Mouse (Mus musculus) thymus, adult 2 months (tissue): ENCODE data around the gene Erbb4.

Source experiments
- CTCF ChIP-seq: fragments of 200-500 bp; IDR thresholded peaks from 2 replicates; pipeline ENCODE4 v1.5.1; 2012; ENCODE audit warnings: mild to moderate bottlenecking, control low read depth, low read length, moderate library complexity, borderline replicate concordance; ENCODE audit not compliant: control insufficient read depth, poor library complexity, insufficient read depth; ENCODE audit errors: extremely low read depth
- POLR2A ChIP-seq: fragments of 200-500 bp; IDR thresholded peaks from 2 replicates; pipeline ENCODE4 v1.6.1; 2012; ENCODE audit warnings: mild to moderate bottlenecking, low read length, control low read depth, moderate library complexity; ENCODE audit not compliant: control insufficient read depth, poor library complexity, insufficient read depth; ENCODE audit errors: extremely low read depth

DNA sequence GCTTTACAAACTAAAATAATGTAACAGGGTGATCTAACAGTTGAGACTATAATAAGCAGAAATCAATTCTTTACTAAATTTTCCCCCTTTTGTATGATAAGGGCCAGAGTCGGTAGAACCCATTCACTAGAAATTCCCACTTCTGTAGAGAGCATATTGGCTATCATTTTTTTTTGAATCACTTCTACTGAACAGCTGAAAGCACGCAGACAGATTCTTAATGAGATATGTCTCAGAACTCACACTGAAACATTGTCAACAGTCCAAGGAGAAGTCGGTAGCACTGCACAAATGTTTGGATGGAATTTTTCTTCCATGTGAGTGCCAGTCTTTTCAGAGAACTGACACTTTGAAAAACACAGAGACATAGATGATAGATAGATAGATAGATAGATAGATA lies 1053.1 kb downstream of the Erbb4 start:
- no peak for TF ChIP-seq POLR2A
- no peak for TF ChIP-seq CTCF
